Mouse (Mus musculus) stomach, embryonic 16.5 days (tissue): Measurements from ENCODE around the gene Col8a2. TPM values are rescaled to one million over a fixed set of nuclear protein-coding genes. Genes with fewer than 3 reads are reported as not detected.

Experiments
- ATAC-seq: fragments of 200-750 bp; cut with Nextera tagmentation; 2 replicates; pipeline ENCODE4 v1.8.0; 2017; ENCODE audit warnings: moderate number of reproducible peaks, moderate TSS enrichment; ENCODE audit not compliant: insufficient read depth, low FRiP score
- H3K27ac ChIP-seq: fragments of 300-500 bp; sonication (generic); 2 replicates; pipeline ENCODE4 v1.5.1; 2014; ENCODE audit warnings: low read length
- H3K27me3 ChIP-seq: fragments of 300-500 bp; sonication (generic); 2 replicates; pipeline ENCODE4 v1.6.1; 2014; ENCODE audit warnings: low read length, control low read depth, mixed read lengths; ENCODE audit not compliant: control insufficient read depth, insufficient read depth
- H3K36me3 ChIP-seq: fragments of 300-500 bp; sonication (generic); 2 replicates; pipeline ENCODE4 v1.6.1; 2014; ENCODE audit warnings: low read length; ENCODE audit not compliant: control insufficient read depth, insufficient read depth
- H3K4me1 ChIP-seq: fragments of 300-500 bp; sonication (generic); 2 replicates; pipeline ENCODE4 v1.6.1; 2014; ENCODE audit warnings: low read length, control low read depth, mixed read lengths; ENCODE audit not compliant: control insufficient read depth, insufficient read depth
- H3K4me2 ChIP-seq: fragments of 300-500 bp; sonication (generic); 2 replicates; pipeline ENCODE4 v1.6.1; 2014; ENCODE audit warnings: low read depth, low read length, mixed read lengths
- H3K4me3 ChIP-seq: fragments of 300-500 bp; sonication (generic); replicated peaks from 2 replicates; pipeline ENCODE4 v1.5.1; 2014; ENCODE audit warnings: mild to moderate bottlenecking, low read length
- H3K9ac ChIP-seq: fragments of 300-500 bp; sonication (generic); 2 replicates; pipeline ENCODE4 v1.6.1; 2014; ENCODE audit warnings: low read length
- H3K9me3 ChIP-seq: fragments of 300-500 bp; sonication (generic); replicated peaks from 2 replicates; pipeline ENCODE4 v1.6.1; 2016; ENCODE audit warnings: low read length, control low read depth; ENCODE audit not compliant: control insufficient read depth
- WGBS: fragments of 180-500 bp; shearing (Covaris S2); extraction: QIAGEN DNeasy Blood & Tissue Kit; methylation state at CpG from one replicate; pipeline ENCODE4 v1.1.7; 2014; 5-methylcytosine and 5-hydroxymethylcytosine counted together
- polyA plus RNA-seq: library from polyadenylated mRNA; unstranded; fragments of >200 nt; fragmentation: Nextera tagmentation; extraction: Ambion mirVana; gene quantifications from 2 replicates; pipeline ENCODE4 v1.2.1, GENCODE M21; 2015

The Col8a2 gene
- polyA plus RNA-seq, 1 experiment from 2014 or later: 11.1 TPM

- Histone ChIP-seq H3K4me2 (peak overlapping the region; percentile 28; the same call in 1 of the 2 replicates), H3K4me1 (peaks cover 36% of the 10 kb centered on the region), H3K27ac (peak overlapping the region; percentile 47), H3K27me3 (no peaks in the 10 kb centered on the region), H3K36me3 (no peaks in the 10 kb centered on the region), H3K9ac (peak overlapping the region; percentile 9), H3K9me3 (no peaks in the 10 kb centered on the region), H3K4me3 (no peak overlapping the region)
- ATAC-seq: no peak
- 61% methylated on average over 11 of the region's 11 CpGs for WGBS
These were observed 34.8 kb upstream of the Col8a2 start for GRCm38 (mm10) chr4:126251655-126252254.

GRCm38 (mm10) chr4:126252411-126253237, 34.0 kb upstream of the Col8a2 start:
- Histone ChIP-seq H3K36me3 (no peaks in the 10 kb centered on the region), H3K4me2 (no peak overlapping the region; the same call in 1 of the 2 replicates), H3K27me3 (no peaks in the 10 kb centered on the region), H3K4me1 (peaks cover 44% of the 10 kb centered on the region), H3K4me3 (no peak overlapping the region), H3K9ac (no peak overlapping the region; the same call in 1 of the 2 replicates), H3K27ac (no peak overlapping the region), H3K9me3 (no peaks in the 10 kb centered on the region)
- ATAC-seq: no peak
- 84% methylated on average over 17 of the region's 17 CpGs for WGBS

GRCm38 (mm10) chr4:126253637-126254272, 32.8 kb upstream of the Col8a2 start:
- peaks cover 51% of the 10 kb centered on the region for H3K4me1 ChIP-seq
- H3K4me2 ChIP-seq: peak overlapping the region; percentile 94
- H3K27ac ChIP-seq: no peak overlapping the region
- H3K9ac ChIP-seq: peak overlapping the region; percentile 33; the same call in 1 of the 2 replicates
- no peaks in the 10 kb centered on the region for H3K27me3 ChIP-seq
- no peaks in the 10 kb centered on the region for H3K36me3 ChIP-seq
- 78% methylated on average over 14 of the region's 14 CpGs for WGBS
- ATAC-seq: no peak
- H3K4me3 ChIP-seq: peak overlapping the region; percentile 100; the same call in 1 of the 2 replicates
- H3K9me3 ChIP-seq: no peaks in the 10 kb centered on the region

GRCm38 (mm10) chr4:126254315-126255112, 32.1 kb upstream of the Col8a2 start:
- Histone ChIP-seq H3K4me1 (peaks cover 56% of the 10 kb centered on the region), H3K27me3 (no peaks in the 10 kb centered on the region), H3K36me3 (no peaks in the 10 kb centered on the region), H3K4me2 (peak overlapping the region; percentile 94), H3K9me3 (no peaks in the 10 kb centered on the region), H3K9ac (peak overlapping the region; percentile 98), H3K4me3 (peak overlapping the region; percentile 100), H3K27ac (peak overlapping the region; percentile 90)
- WGBS: 23% methylated on average over 9 of the region's 9 CpGs
- peak; percentile 2; the same call in 1 of the 2 replicates for ATAC-seq

- H3K9me3 ChIP-seq: no peaks in the 10 kb centered on the region
- peak overlapping the region; percentile 98 for H3K9ac ChIP-seq
- H3K4me3 ChIP-seq: peak overlapping the region; percentile 100
- H3K27ac ChIP-seq: peak overlapping the region; percentile 90
- peak; percentile 6; the same call in 1 of the 2 replicates for ATAC-seq
- H3K4me1 ChIP-seq: peaks cover 64% of the 10 kb centered on the region
- H3K27me3 ChIP-seq: no peaks in the 10 kb centered on the region
- under 1% methylated on average over 50 of the region's 50 CpGs for WGBS
- peak overlapping the region; percentile 94 for H3K4me2 ChIP-seq
- no peaks in the 10 kb centered on the region for H3K36me3 ChIP-seq
These were observed 31.2 kb upstream of the Col8a2 start for GRCm38 (mm10) chr4:126255113-126256001.

- ATAC-seq: peak; percentile 85
- Histone ChIP-seq H3K9me3 (no peaks in the 10 kb centered on the region), H3K4me3 (peak within 1 kb of the TSS; percentile 100), H3K27me3 (no peaks in the 10 kb centered on the region), H3K4me2 (peak within 1 kb of the TSS; percentile 94), H3K27ac (peak within 1 kb of the TSS; percentile 90), H3K9ac (peak within 1 kb of the TSS; percentile 98), H3K4me1 (peaks cover 65% of the 10 kb centered on the region), H3K36me3 (no peaks in the 10 kb centered on the region)
- WGBS: under 1% methylated on average over 59 of the region's 59 CpGs
These were observed 30.3 kb upstream of the Col8a2 start, which contains the start of gene Map7d1 for GRCm38 (mm10) chr4:126256131-126256791. Gene Map7d1 (minus strand): TSS chr4:126256343.

- H3K4me2 ChIP-seq: peak overlapping the region; percentile 94
- H3K9ac ChIP-seq: peak overlapping the region; percentile 98
- 9% methylated on average over 26 of the region's 26 CpGs for WGBS
- no peaks in the 10 kb centered on the region for H3K9me3 ChIP-seq
- peak overlapping the region; percentile 90 for H3K27ac ChIP-seq
- no peaks in the 10 kb centered on the region for H3K36me3 ChIP-seq
- ATAC-seq: no peak
- H3K27me3 ChIP-seq: no peaks in the 10 kb centered on the region
- peak overlapping the region; percentile 100 for H3K4me3 ChIP-seq
- H3K4me1 ChIP-seq: peaks cover 62% of the 10 kb centered on the region
These were observed 29.4 kb upstream of the Col8a2 start for GRCm38 (mm10) chr4:126256967-126257881.
